Mouse (Mus musculus): ENCODE measurements at regions not wholly inside any gene's neighbourhood (a gene's known extent, or its start where the extent isn't known, plus 50 kb on each side); places are given as distances from the start of the nearest gene placed in this dataset.

- TF ChIP-seq CTCF (IDR thresholded peaks at IDR 0.05; ENCODE audit: low read depth, low read length): no peak
- TF ChIP-seq POLR2A (IDR thresholded peaks at IDR 0.05; ENCODE audit: extremely low read depth, insufficient read depth, low read length): no peak
Observed at GRCm38 (mm10) chr3:21824913-21825610, 251.4 kb upstream of the Tbl1xr1 start.
